Mouse (Mus musculus) naive thymus-derived CD4-positive, alpha-beta T cell, adult 2 months (primary cell): ENCODE measurements around the gene Gm20388.
A peak's percentile ranks its signal among the peaks of the same experiment; 100 is the strongest.

Experiments used
- DNase-seq: peaks from one replicate; pipeline ENCODE4 v3.0.0-alpha.2; 2011; ENCODE audit warnings: low read depth

The Gm20388 gene

DNA sequence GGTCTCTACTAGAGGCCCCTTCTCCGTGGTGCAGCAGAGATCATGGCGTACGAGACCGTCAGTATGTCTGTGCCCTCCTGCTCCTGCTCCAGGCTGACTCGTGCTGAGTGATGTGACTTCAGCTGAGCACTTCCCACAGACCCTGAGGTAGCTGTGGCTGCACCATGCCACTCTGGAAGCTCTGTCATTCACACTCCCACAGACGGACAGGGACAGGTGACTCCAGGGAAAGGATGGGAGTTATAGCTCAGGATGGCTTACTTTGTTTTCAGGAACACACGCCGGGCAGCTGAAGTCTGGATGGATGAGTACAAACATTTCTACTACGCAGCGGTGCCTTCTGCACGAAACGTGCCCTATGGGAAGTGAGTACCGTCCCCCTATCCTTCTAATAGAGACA lies 4425.7 kb downstream of the Gm20388 start:
- no peak for DNase-seq

DNA sequence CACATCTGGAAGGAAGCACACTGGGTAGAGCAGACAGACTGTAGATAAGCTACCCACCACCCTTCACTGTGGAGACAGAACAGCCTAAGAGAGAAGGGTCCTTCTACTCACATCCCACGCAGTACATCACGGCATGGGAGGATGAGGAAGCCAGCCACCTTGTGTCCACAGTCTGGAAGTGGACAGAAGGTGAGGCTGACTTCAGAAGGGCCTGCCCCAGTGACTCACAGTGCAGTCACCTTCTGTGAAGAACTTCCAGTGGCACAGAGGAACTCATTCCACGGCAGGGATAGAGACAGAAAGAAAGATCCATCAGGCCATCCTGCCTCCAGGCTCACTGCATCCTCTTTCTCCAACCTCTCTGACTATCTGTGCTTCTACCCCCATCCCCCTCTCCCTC lies 4429.1 kb downstream of the Gm20388 start:
- no peak for DNase-seq

DNA sequence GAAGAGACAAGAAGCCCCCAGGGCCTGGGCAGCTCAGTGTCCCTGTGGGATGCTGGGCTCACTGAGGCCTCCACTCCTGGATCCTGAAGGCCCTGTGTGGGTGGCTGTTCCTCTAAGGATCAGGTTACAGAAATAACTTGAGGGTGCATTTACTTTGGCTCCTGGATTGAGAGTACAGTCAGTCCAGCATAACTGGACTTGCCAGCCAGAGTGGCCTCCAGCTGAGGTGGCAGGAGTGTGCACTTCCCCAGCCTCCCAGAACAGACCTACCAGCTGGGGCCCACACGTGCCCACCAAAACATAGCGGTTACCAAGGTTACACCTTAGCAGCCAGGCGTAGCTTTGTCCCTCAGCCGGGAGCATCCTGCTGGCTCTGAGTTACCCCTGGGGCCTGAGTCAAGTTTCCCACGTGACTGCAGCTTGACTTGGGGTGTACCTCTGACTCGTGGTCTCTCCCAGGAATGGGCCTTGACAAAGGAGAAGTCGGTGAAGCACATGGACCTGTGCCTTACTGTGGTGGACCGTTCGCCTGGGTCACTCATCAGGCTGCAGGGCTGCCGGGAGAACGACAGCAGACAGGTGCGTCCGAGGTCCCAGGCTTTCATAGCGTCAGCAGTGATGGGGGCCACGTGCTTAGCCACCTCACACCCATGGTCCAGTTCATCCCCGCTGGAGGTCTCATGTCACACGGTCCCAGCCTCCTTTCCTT lies 4429.9 kb downstream of the Gm20388 start:
- no peak for DNase-seq

DNA sequence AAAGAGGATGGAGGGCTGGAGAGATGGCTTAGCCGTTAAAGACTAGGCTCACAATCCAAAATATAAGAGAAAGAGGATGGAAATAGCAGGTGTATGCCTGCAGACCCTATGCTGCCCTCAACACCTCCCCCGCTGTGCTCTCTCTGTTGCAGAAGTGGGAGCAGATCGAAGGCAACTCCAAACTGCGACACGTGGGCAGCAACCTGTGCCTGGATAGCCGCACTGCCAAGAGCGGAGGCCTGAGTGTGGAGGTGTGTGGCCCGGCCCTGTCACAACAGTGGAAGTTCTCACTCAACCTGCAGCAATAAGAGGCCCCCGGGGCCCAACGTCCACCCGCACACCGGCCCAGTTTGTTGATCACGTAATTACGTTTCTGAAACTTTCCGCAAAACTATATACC lies 4432.5 kb downstream of the Gm20388 start:
- DNase-seq: no peak

DNA sequence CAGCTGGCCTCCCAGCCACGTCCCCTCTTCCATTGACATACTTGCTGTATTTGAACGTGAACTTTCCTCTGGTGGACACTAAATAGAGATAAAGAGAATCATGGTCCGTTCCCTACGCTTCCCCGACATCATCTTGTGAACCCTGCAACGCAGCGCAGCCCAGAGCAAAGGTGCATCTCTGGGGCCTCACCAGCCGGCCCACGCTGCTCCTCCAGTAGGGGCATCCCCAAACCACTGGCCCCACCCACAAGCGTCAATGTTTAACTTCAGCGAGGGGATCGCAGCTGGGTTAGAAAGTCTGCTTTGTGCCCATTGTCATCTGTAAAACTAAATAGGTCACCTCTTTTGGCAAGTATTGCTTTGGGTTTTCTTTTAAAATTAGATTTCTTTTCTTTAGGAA lies 4433.4 kb downstream of the Gm20388 start:
- no peak for DNase-seq

DNA sequence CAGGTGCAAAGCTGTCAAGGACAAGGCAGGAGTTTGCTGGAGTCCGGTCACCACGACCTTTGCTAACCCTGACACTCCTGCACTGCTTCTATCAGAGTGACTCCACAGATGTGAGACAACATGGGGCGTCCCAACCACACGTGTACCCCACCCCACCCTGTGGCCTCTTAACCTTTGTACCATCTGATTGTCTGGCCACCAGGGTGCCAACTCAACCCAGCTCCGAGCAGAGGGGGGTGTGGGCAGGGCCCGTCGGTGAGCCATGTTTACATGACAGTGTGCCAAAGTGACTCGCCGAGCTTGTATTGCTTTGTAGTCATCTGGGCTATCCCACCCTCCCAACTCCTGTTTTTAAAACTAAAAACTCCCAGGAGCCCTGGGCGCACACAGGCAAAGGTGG lies 4434.5 kb downstream of the Gm20388 start:
- DNase-seq: no peak

DNA sequence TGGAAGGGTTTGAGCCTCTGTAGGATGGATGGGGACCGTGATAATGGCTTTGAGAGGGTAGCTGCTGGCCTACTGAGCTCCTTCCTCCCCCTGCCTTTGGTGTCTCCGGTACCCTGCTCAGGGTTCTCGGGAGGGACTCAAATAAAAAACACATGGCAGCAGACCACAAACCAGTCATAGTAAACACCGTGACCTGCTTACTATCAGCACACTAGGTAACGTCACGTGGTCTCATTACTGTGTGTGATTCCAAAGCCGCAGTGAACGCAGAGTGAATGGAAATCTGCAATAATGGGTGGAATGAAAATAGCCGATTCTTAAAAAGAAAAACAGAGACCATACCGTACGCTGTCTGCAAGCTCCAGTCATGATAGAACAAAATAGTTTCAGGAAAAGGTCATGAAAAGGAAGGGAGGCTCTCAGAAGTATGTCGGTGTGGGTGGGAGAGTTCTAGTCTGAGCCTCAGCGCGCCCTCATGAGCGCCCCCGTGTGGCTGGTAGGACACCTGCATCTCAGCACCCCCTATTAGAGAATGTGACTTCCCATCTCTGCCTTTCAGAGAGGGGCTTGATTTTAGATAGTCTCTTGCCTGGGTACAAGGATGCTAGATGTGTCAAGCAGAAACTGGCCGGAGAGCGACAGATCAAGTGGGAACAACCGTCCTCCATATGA lies 4436.3 kb downstream of the Gm20388 start:
- peak; percentile 83 for DNase-seq

DNA sequence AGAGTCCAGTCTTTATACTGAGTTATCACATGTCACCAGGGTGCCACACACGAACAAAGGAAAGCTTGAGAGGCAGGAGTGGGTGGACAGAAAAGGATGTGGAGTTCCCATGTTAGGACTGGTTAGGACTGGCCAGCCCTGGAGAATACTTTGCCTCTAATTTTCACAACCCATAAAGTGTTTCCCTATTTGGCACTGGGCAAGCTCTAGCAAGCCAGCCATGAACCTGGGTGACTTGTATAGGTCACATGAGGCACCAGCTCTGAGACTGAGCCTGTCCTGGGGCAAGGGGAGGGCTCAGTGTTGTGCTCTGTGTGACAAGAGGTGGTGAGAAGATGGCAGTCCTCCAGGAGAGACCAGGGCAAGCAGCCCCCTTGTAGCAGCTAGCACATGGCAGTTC lies 4437.4 kb downstream of the Gm20388 start:
- DNase-seq: peak; percentile 18

DNA sequence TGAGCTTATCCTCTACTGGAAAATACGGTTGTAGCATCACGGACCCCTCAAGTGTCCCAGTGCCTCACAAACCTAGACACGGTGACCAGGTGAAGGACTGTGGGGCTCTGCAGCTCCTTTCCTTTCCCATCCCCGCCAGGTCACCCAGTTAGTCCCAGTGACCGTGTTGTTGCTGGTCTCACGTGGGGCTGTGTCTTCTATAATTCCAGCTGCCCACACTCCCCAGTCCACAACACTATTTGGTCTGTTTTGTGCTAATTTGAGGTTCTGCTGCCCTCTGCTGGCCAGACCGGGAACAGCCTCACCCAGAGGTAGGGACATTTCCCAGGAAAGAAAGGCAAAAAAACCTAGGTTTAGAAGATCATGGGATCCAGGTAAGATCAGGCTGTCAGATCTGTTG lies 4439.0 kb downstream of the Gm20388 start:
- DNase-seq: peak; percentile 81

DNA sequence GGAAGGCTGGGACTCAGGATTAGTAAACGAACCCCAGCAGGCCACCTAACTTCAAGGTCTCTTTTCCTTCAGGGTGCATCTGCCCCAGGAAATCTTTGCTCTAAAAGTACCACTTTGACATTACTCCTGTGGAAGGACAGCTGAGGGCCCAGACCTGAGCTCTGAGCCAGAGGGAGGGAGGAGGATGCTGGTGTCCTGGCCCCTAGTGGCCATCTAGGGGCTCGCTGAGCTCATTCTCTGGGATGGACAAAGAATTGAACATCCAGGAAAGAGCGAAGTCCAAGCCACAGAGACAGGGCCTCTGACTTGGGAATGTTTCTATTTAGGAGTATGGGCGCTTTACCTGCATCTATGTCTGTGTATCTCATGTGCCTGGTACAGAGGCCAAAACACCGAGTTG lies 4441.0 kb downstream of the Gm20388 start:
- DNase-seq: no peak

DNA sequence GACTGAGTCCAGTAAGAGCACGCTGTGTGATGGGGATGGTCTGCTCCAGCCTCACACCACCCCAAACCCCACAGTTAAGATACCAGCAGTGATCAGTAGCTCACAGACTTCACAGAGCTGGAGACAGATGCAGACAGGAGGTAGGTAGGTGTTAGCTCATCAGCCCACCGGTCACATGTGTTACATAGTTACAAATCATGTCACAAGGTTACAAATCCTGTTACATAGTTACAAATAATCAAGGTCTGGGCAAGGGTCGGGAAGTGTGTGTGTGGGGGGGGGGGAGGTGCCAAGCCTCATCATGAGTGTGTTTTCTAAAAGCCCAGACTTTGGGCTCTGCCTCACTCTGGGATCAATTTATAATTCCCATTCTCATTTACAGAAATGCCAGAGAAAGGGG lies 4450.3 kb downstream of the Gm20388 start:
- DNase-seq: no peak

DNA sequence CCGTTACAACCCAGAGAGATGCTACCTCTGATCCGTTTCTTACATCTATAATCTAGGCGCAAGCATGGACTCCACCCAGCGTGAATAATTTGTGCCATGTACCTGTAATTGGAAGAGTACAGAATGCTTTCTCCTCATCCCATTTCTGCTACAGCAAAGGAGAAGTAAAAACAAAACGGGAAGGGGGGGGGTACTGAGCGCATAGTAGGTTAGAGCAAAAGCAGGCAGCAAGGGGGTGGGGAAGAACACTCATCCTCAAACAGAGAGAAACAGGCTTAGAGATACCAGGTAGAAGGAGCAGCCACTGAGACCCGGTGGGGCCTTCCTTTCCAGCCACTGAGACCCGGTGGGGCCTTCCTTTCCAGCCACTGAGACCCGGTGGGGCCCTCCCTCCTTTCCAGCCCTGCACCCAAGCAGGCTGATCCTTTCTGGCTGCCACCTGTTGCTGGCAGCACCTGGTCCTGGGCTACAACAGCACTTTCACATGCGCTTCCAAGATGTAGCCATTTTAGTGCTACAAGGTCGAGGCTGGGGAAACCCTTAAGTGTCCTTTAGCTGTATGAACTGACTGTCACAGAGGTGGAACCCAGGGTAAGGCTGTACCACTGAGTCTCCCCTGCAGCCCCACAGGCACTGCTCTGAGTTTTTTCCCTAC lies 4451.3 kb downstream of the Gm20388 start:
- no peak for DNase-seq

DNA sequence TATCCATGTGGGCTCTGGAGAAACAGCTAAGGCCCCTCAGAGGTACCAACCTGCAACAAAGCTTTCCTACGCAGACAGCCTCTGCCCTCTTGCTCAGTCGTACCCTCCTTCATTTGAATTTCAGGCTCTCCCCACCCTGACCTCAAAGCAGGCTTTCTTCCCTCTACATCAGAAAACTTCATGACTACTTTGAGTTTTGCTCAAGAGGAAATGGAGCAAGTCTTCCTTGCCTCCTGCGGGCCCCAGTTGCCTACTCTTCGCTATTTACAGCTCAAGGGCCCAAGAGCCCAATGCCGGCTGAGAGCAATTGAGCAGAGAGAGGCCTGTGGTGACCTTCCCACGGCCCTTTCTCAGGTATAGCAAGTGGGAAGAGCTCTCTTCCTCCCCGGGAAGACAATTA lies 4451.9 kb downstream of the Gm20388 start:
- DNase-seq: no peak

DNA sequence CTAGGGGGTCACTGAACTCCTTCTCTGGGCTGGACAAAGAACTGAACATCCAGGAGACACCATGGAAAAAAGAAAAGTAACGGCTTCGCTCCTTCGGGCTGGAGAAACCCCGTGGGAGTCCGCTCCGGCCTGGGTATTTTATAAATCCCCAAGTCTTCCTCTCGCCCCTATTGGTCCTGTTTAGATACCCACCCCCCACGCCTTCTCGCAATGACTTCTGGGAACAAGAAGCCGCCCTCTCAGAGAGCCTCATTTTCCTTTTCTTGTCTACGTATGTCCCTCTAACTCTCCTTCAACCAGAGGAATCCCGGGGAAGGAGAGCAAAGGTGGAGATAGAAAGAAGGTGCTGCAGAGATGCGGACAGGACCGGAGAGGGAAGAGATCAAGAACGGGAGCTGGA lies 4452.7 kb downstream of the Gm20388 start:
- no peak for DNase-seq

DNA sequence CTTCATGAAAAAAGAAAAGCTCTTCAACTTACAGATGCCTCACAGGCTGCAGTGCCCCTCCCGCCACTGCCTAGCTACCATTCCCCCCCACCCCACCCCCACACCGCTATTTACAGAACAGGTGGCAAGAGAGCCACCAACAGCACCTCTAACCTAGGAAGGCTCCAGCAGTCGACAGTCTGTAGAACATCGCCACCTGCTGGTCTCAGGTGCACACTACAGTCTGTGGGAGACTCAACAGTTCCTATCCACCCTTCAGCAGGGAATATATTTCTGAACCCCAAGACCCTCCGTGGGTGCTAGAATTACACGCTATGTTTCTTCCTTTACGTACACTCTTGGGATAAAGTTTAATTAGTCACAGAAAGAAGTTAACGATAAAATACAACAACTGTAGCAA lies 4457.6 kb downstream of the Gm20388 start:
- DNase-seq: peak; percentile 80

DNA sequence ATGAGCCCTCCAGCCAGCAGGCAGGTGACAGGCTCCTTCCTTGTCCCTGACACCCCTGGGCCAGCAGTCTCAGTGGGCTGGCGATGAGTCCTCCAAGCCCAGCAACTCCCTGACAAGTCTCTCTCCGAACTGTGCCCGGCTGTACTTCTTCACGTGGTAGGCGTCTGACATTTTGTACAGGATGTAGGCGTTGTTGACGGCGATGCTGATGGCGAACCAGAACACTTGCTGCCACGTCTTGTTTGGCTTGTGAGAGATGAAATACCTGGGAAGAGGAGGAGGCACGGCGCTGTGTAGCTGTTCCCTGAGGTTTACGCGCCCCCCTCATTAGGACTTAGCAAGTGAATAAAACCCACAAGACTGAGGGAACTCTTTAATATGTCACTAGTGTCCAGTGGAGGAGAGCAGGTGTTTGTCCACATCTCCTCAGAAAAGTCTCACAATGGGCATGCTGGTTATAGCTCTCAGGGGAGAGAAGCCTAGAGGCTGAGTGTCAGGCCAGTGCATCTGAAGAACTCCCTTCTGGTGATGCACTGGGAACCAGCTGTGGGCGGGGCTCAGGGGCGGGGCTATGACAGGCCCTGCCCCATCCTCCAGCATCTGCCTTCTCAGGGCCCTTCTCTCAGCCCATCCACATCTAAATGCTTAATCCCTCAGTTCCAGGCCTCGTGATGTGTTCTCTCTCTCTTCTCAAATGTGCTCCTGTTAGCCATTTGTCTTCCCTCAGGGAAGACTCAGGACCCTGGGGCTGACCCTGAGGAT lies 4460.0 kb downstream of the Gm20388 start:
- DNase-seq: no peak

DNA sequence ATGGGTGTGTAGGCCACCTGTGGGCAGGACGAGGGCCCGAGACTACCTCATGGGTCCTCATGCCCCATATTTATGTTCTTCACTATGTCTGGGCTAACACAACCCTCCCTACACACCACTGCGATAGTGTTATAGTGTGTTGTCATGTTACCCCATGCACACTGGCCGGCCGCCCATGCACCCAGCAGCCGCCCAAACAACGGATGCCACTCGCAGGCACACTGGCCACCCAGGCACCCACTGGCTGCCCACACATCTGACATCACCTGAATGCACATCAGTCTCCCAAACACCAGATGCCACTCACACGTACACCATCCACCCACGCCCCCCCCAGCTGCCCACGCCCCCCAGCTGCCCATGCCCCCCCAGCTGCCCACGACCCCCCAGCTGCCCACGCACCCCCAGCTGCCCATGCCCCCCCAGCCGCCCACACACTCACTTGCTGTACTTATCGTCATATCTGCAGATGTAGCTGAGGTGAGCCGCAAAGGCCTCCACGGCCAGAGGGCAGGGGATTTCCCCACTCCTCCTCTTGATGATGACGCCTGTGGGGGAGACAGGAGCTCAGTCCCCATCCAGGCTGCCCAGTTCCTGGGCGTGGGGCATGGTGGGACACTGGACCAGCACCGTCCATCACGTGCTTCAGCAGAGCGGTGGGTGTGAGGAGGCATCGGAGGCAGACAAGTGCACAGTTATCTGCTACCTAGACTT lies 4460.9 kb downstream of the Gm20388 start:
- DNase-seq: no peak

DNA sequence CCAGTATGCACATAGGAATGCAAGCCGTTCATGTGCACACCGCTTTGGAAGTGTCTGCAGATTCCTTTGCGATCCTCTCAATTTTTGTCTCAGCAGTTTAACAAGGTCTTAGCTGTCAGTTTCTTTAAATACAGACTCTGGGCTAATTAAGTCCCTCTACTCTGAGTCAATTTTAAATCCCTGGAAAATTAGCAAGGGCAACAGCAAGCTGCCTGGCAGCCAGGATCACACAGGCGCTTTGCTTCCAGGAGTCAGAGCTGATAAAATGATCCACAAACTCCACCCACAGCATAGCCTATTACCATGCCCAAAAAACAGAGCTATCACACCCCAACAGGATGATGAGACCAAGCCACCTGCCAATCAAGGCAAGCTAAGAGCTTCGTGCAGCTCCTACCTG lies 4463.1 kb downstream of the Gm20388 start:
- no peak for DNase-seq

DNA sequence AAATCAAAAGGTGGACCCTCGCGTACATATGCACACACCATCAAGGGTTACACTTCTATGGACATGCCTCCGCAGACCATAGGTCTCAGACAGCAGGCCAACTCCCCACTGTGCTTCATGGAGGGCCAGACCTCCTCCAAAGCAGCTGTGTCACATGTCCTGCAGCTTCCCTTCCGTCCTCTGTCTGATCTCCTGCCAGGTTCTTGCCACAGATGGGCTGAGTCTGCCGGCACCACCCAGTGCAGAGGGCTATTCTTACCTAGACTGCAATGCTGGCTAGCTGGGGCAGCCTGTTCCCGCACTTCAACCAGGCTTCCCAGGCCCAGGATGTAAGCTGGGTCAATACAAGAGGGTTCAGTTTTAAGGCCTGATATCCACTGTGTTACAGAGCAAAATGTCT lies 4464.5 kb downstream of the Gm20388 start:
- no peak for DNase-seq

DNA sequence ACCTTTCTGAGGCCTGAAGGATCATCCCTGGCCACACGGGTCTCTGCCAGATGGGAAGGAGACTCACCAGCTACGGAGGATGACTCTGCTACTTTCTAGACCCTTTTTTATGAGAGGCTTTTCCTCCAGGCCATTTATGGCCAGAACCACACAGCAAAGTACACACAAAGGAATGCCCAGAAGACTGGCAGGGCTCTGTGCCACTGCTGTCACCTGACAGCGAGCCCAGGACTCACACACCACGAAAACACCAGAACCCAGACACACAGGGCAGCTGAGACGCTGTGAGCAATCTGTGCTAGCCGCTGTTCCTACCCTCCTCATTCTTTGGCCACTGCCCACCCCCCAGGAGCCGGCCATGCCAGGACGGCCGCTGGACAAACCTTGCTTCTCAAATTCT lies 4465.1 kb downstream of the Gm20388 start:
- DNase-seq: no peak

DNA sequence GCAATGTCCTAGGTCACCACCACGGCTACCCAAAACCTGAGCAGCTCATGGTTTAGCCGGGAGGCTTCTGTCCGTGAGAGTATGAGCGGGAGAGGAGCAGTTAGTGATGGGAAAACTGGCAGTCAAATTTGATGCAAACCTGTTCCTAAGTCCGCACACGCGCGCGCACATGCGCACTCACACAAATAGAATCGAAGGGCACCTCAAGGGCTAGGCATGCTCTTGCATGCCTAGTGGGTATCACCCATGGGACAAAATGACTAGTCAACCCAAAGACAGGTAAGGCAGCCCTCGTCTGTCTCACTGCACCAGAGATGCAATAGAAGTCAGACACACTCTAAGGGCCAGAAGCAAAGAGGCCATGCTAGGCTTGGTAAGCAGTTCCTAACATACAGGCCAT lies 4465.8 kb downstream of the Gm20388 start:
- DNase-seq: no peak

DNA sequence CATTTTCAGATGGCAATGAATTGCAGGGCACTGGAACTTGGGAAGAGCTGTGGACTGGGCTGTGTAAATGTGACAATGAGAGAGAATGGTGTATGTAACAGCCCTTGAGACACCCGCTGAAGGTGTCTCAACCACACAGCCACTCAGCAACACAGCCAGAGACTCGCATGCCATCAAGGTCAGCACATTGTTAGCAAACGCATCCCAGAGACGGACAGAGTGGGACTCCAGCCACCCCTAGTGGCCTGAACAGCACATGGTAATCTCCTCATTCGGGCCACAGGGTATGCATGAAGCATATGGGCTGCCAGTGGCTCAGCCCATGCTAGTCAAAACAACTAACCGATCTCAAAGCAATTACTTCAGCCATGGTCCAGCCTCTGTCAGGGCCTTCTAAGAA lies 4468.6 kb downstream of the Gm20388 start:
- DNase-seq: no peak
